Mouse (Mus musculus): ENCODE data around the gene Gtf3c4.

The Gtf3c4 gene

GRCm38 (mm10) chr2:28803406-28803805, 36.8 kb downstream of the Gtf3c4 start:
- in situ Hi-C loops (cut with MseI, MboI), result no loop called here

DNA sequence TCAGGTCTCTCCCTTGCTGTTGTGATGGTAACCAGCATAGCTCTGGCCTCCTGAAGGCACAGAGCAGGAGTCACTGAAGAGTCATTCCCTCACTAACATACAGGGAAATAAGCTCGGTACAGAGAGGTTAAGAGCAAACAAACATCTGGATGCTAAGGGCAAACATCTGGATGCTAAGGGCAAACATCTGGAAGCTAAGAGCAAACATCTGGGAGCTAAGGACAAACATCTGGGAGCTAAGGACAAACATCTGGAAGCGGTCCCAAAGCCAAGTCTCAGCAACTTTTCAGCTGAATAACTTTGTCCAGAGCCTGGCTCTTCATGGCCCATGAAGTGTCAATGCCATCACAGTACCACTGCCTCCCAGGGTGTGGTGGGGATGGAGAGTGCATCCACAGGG, 40.6 kb downstream of the Gtf3c4 start:
- in situ Hi-C loops (cut with MseI, MboI), result no loop called here

- in situ Hi-C loops (cut with MseI, MboI), result no loop called here
These were observed 41.8 kb downstream of the Gtf3c4 start for GRCm38 (mm10) chr2:28798390-28798789.

GRCm38 (mm10) chr2:28797490-28798106, 42.6 kb downstream of the Gtf3c4 start:
- in situ Hi-C loops (cut with MseI, MboI), result no loop called here

DNA sequence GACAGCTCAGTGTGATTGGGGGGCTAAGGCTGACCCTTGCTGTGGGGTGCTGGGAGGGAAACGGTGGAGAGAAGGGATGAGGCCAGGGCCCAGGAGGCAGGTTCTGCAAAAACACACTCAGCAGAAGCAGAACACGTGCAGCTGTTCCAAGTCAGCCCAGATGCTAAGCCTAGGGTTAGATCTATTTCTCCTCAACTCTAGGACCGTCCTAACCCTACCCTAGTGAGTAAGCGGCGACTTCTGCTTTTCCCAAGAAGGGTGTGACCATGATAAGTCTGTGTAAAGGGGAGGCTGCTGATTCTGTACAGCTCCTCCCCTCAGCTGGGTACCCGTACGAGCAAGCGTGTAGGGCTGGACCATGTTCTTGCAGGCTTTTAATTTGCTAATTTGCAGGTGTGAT, 43.9 kb downstream of the Gtf3c4 start:
- in situ Hi-C loops (cut with MseI, MboI), result no loop called here

DNA sequence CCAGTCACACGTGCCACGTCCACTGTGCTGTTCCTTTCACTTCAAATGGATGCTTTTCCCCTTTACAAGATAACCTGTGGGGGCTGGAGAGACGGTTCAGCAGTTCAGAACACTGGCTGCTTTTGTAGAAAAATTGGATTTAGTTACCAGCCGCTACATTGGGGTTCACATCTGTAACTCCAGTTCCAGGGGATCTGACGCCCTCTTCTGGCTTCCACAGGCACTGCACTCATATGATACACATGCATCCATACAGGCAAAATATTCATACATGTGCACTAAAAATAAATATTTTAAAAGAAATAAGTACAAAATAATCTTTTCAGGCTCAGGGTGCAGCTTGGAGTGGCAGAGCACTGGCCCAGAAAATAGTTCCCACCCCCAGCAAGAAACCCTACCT, 45.5 kb downstream of the Gtf3c4 start:
- in situ Hi-C loops (cut with MseI, MboI), result no loop called here

DNA sequence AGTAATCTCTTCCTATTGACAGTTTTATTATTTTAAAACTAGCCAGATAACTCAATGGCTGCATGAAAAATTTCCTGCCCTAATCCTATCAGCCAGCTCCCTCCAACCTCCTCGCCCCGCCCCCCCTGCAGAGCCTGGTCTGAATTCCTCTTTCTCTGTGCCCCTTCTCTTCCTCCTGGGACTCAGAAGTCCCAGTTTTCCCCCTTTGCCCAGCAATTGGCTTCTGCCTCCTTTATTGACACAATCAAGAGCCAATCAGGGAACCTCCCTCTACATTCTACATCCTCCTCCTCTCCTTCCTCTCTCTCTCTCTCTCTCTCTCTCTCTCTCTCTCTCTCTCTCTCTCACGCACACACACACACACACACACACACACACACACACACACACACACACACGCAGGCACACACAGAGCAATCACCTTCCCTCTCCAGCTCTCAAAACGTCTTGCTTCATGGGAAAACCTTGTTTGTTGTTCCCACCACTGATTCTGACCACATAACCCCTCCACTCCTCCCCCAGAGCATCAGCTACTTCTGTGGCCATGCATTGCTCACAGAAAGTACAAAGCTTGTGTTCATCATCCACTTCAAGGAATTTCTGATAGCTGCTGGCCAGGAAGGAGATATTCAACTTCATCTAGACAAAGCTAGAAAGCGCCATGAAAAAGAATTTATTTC, 47.1 kb downstream of the Gtf3c4 start:
- in situ Hi-C loops (cut with MseI, MboI), result no loop called here

GRCm38 (mm10) chr2:28787067-28787619, 53.0 kb downstream of the Gtf3c4 start:
- in situ Hi-C loops (cut with MseI, MboI), result no loop called here

GRCm38 (mm10) chr2:28786355-28787066, 53.6 kb downstream of the Gtf3c4 start:
- in situ Hi-C loops (cut with MseI, MboI), result no loop called here

DNA sequence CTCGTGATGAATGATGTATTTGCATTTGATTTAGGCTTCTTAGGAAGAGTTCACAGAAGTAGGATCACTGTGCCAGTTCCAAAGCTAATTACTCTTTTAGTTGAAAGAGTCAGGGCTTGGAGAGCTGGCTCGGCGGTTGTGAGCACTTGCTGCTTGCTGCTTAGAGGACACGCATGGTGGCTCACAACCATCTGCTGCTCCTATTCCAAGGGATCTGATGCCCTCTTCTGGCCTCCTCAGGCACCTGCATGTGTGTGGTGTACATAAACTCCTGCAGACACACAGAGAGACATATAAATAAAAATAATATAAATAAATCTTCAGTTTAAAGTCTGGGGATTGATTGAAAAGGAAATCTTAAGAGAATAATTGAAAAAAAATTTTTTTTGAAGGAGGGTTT, 58.9 kb downstream of the Gtf3c4 start:
- in situ Hi-C loops (cut with MseI, MboI), result no loop called here

GRCm38 (mm10) chr2:28780001-28780782, 60.0 kb downstream of the Gtf3c4 start:
- in situ Hi-C loops (cut with MseI, MboI), result no loop called here

- in situ Hi-C loops (cut with MseI, MboI), result no loop called here
These were observed 63.4 kb downstream of the Gtf3c4 start for GRCm38 (mm10) chr2:28776728-28777127.

GRCm38 (mm10) chr2:28774073-28774472, 66.1 kb downstream of the Gtf3c4 start:
- in situ Hi-C loops (cut with MseI, MboI), result loop anchor here in 1 of 2 experiments (25.0 kb wide), 1 partner anchor 263 kb away; no protein-coding TSS in a partner anchor

All from mouse trophoblast stem cell (cell line).